Mouse (Mus musculus) cerebellum, adult 11-12 months (tissue): ENCODE results near the gene Syngr2.
"Not testable (repeated sequence)": the region's sequence is repeated elsewhere in the genome, so short reads cannot be mapped to it uniquely, and the experiment has no call there.

Experiments
- DNase-seq: peaks from one replicate; pipeline ENCODE4 v3.0.0; 2022

The Syngr2 gene

DNA sequence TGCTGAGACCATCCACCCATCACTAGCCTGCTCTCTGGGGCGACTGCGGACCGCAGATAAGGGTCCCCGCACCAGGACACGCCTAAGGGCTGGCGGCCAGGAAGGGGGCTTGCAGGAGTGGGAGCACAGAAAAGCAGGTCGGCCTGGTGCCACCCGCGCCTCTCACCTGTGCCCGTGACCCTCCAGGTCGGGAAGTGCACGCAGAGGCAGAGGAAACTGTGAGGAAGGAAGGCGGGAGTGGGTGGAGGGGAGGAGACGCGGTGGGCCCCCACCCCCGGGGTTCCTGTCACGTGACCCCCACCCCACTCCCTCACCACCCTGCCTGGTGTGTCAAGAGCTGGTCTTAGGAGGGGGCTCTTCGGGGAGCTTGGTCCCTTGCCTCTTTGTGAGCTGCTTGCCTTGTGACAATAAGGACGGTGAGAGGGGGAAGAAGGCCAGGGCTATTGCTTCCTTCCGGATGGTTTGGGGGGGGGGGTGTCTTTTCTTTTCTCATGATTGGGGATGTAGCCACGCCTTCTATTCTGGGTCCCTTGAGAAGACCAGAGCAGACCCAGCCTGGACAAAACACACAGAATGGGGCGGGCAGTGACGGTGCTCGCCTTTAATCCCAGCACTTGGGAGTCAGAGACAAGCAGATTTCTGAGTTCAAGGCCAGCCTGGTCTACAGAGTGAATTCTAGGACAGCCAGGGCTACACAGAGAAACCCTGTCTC is 27.3 kb upstream of the Syngr2 start, which contains the start of the genes Tmc8 and Tmc6:
Gene Tmc8 (plus strand): TSS at position 84 of the 712 bp plus-strand sequence.
Gene Tmc6 (minus strand): TSS at position 206 of the 712 bp plus-strand sequence.
- DNase-seq = no peak

GRCm38 (mm10) chr11:117782705-117783034 is 26.8 kb upstream of the Syngr2 start:
- no peak for DNase-seq

GRCm38 (mm10) chr11:117783089-117783488 is 26.4 kb upstream of the Syngr2 start:
- DNase-seq = no peak

DNA sequence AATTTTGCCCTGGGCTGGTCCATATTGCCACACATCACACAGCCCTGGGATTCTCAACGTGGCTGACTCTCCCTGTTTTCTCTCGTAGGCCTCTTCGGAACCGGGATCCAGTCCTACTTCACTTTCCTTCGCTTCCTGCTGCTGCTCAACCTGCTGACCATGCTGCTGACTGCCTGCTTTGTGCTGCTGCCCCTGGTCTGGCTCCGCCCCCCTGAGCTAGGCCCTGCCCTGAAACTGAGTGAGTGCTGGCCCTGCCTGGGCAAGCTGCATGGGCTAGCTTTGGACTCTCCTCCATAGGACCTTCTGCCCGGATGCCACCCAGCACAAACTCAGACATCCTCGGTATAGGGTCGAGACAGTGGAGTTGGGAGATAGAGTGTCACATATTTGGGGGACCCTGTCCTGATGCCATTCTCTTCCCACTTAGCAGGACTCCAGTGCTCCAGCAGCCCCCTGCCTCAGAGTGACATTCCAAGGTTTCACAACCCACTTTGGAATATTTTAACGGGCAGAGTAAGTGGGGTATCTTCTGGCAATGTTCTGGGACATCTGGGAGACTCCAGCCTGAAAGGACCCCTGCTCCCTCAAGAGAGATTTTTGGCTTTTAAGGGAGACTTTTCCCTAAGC is 25.7 kb upstream of the Syngr2 start:
- no peak for DNase-seq

DNA sequence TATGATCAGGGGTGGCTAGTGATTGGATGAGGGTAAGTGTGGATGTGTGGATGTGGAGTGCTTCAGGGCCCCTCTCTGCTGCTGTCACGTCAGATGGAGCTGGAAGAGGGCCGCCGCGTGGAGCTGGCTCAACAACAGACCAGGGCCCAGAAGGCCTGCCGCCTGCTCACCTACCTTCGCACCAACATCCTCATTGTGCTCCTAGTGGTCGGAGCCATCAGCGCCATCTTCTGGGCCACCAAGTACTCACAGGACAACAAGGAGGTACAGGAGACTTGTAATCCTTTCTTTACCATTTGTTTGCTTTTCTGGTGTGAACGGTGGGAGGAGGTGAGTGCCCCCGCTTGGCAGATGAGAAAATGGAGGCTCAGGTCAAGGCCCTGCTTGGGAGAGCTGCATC is 23.2 kb upstream of the Syngr2 start:
- DNase-seq = peak; percentile 67

- DNase-seq = not testable (repeated sequence)
These were observed 21.0 kb upstream of the Syngr2 start for GRCm38 (mm10) chr11:117788481-117788880.

DNA sequence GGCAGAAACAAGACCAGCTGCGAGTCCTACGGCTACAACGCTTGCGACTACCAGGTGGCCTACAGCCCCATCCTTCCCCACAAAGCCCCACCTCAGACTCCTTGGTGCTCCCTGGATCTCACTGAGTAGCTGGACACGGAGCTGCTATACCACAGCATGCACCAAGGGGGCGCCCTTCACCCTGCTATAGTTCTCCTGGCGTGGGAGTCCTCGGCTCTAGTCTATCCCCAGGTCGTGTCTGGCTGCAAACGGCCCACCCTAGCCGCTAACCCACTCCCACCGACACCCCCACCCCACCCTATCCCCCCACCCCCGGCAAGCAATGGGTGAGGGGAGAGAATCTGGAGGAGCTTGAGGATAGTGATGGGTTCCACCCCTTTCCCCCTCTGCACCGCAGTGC is 19.2 kb upstream of the Syngr2 start:
- no peak for DNase-seq

DNA sequence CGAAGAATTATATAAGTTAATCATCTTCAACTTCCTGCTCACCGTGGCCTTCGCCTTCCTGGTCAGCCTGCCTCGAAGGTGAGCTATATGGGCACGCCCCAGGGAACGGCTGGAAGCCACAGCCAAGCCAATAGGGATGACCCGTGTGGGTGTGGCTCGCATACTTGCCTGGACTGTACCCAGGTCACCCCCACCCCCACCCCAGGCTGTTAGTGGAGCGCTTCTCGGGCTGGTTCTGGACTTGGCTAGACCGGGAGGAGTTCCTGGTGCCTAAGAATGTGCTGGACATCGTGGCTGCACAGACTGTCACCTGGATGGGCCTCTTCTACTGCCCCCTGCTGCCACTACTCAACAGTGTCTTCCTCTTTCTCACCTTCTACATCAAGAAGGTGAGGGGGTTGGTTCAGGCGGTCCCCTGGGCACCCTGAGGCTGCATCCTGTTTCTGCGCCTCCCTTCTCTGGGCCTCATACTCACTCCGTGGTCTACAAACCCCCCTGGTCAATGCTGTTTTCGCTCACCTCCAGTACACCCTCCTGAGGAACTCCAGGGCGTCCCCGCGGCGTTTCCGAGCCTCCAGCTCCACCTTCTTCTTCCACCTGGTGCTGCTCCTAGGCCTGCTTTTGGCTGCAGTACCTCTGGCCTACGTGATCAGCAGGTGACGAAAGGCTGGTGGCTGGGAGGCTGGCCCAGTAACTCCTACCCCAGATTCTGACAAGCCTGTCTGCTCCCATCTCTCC is 18.6 kb upstream of the Syngr2 start:
- DNase-seq = no peak

GRCm38 (mm10) chr11:117791441-117791761 is 18.1 kb upstream of the Syngr2 start:
- no peak for DNase-seq

- DNase-seq = no peak
These were observed 17.1 kb upstream of the Syngr2 start for GRCm38 (mm10) chr11:117792281-117792888.

- DNase-seq = no peak
These were observed 15.4 kb upstream of the Syngr2 start for GRCm38 (mm10) chr11:117794035-117794551.

GRCm38 (mm10) chr11:117796954-117797353 is 12.5 kb upstream of the Syngr2 start:
- DNase-seq = no peak

- no peak for DNase-seq
These were observed 11.8 kb upstream of the Syngr2 start, which contains the start of gene 6030468B19Rik for GRCm38 (mm10) chr11:117797511-117798159. Gene 6030468B19Rik (plus strand): TSS chr11:117797660.

DNA sequence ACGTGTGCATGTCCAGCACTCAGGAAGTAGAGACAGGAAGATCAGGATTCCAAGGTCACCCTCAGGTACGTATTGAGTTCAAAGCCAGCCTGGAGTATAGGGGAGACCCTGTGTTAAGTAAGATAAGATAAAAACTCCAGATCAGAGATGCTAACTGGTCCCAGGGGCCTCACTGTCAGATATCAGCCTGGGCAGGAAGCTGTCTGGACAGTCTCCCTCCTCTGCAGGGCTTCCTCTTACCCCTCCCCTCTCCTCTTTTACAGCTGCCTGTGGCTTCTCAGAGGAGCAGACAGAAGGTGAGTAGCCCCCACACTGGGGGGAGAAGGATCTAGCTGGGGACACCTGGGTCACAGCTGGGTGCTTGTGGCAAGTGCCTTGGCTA is 11.3 kb upstream of the Syngr2 start:
- DNase-seq = no peak

DNA sequence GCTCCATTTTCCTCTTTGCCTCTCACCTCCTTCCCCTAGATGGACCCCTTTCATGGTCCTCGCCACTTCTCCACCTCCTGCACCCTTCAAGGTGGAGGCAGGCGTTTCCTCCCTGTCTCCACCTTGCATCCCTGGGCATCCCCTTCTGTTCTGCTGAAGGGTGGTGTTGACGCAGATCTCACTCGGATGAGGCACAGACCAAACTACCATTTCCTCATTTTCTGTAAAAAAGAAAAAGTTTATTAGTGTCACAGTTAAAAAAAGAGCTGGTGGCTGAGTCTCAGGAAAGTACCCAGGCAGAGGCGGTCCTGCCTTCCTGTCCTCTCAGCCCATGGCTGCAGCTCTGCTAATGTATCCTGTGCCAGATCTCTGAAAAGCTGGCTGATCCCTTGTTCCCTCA is 10.3 kb upstream of the Syngr2 start:
- no peak for DNase-seq

- no peak for DNase-seq
These were observed 9.4 kb upstream of the Syngr2 start for GRCm38 (mm10) chr11:117800038-117800437.

DNA sequence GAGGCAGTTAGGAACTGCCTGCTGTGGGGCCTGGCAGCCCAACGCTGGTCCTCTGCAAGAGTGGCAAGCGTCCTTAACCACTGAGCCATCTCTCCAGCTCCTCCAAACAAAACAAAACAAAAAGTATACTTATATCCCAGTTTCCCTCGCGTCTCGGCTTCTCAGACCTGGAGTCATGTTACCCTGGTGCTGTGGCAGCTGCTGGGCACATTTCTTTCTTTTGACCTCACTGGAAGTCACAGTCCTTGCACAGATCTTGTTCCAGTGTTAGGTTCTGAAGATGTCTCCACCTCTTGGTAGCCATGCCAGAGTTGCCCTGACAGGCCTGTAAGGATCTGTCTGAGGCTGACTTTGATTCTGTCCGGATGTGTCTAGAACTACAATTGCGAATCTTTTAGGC is 7.8 kb upstream of the Syngr2 start:
- no peak for DNase-seq

DNA sequence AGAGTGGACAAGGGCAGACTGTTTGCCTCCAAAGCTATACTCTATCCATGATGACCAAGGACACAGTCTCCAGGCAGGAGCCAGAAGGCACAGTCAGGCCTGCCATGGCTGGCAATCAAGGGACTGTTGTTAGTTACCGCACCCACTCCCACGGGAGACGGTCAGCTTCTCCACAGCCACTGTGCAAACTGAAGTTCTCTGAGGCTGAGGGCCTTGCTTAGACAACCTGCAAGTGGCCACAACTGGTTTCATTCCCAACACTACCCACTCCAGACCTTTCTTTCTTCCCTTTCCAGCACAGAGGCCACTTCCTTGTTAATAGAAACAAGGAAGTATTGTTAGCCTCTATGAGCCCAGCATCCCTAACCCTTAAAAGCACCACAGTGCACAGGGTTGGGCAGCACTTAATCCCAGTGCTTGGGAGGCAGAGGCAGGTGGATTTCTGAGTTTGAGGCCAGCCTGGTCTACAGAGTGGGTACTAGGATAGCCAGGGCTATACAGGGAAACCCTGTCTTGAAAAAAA is 6.2 kb upstream of the Syngr2 start:
- DNase-seq = no peak

DNA sequence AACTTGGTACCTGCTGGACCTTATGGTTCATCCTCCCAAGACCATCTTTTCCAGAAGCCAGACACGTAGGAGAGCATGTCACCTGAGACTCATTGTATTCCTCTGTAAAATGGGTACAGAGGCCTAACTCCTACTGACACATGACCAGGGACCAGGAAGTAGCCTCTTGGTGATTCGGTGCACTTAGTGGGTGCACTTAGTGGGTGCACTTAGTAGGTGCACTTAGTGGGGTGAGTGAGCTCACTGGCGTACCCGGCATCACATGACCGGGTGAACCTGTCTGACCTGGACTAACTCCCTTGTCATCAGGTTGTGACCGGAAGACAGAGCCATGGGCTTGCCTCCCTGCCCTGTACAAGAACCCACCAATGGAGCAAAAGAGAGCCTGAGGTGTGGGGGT is 2.7 kb upstream of the Syngr2 start:
- no peak for DNase-seq

DNA sequence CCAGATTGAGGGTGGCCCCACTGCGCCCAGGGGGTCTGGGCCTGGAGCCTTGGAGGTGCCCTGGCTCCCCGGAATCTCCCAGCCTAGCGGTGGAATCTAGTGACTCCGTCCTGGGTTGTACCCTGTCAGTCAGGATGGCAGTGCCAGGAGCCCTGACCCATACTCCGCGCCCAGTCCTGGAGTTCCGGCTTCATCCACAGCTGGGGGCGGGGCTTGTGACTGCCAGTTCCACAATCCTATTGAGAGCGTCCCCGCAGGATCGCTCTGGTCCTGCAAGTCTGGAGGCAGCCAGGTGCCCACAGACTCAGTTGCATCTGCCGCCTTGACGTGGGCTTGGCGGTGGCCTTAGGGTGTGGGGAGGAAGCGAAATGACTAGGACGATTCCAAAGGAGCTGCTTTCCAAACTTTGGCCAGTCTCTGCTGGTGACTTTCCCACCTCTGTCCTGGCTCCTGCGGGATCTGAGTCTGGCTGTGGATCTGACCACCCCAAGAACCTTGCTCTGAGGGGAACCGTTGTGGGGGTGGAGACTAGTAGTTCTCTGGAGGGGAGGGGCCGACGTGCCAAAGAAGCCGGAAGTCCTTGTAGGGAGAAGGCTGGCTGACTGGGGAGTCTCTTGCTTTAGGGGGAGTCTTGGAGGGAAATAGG is 1.1 kb downstream of the Syngr2 start:
- DNase-seq = no peak

DNA sequence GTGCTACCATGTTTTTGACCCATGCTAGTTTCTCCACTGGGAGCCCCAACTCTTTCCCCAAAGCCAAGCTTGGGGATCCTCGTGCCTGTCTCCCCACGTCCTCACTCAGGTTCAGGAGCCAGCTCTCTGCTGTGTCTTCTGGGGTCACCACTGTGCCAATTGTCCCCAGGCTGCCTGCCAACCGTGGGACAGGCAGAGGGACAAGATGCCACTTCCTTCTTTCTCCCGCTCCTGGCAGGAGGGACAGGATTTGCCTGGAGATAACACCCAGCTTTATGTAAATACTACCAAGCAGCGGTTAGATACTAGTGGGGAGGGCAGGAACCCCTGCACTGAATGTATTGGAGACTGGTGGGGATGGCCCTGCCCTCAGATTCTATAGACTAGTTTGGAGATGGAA is 4.4 kb downstream of the Syngr2 start:
- DNase-seq = no peak

GRCm38 (mm10) chr11:117814704-117815366 is 5.4 kb downstream of the Syngr2 start:
- no peak for DNase-seq
